Mouse (Mus musculus): Measurements from ENCODE around the gene Wnt9b.

DNA sequence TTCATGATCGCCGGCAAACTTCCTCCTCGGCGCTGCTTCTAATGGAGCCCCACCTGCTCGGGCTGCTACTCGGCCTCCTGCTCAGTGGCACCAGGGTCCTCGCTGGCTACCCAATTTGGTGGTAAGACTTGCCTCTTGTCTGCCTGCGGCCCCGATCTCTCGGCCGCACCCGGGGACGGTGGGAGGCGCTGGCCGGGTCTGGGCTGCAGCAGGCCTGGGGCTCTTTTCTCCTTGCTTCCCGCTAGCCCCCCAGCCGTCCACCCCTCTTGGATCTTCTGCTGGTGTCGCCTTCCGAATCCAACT is 24.6 kb upstream of the Wnt9b start:
- TF ChIP-seq TAL1 (IDR thresholded peaks at IDR 0.05; ENCODE audit: low read length) (no peak), GATA1 (IDR thresholded peaks at IDR 0.05; ENCODE audit: low read length) (no peak)

All from erythroblast, embryonic 14.5 days (primary cell).